Mouse (Mus musculus) 416B (cell line): ENCODE data around the gene Phkb.
"Not testable (repeated sequence)": the region's sequence is repeated elsewhere in the genome, so short reads cannot be mapped to it uniquely, and the experiment has no call there.

ENCODE experiments used
- DNase-seq: peaks from one replicate; pipeline ENCODE4 v3.0.0; 2011; ENCODE audit warnings: low read depth

Phkb gene

GRCm38 (mm10) chr8:85840657-85841488, at the start of gene Phkb, which contains the start of gene Itfg1:
Phkb (plus strand) TSS chr8:85840959.
Itfg1 (minus strand) TSS chr8:85840921.
- DNase-seq: peak; percentile 93

- not testable (repeated sequence) for DNase-seq
Observed at GRCm38 (mm10) chr8:85796392-85796791, 44.4 kb upstream of the Phkb start.

GRCm38 (mm10) chr8:85800164-85800563, 40.6 kb upstream of the Phkb start:
- DNase-seq: no peak

- no peak for DNase-seq
Observed at GRCm38 (mm10) chr8:85801408-85801807, 39.4 kb upstream of the Phkb start.

- no peak for DNase-seq
Observed at GRCm38 (mm10) chr8:85813621-85814020, 27.1 kb upstream of the Phkb start.

GRCm38 (mm10) chr8:85839916-85840656, 673 bp upstream of the Phkb start:
- no peak for DNase-seq

- peak; percentile 84 for DNase-seq
Observed at GRCm38 (mm10) chr8:85841489-85841795, 683 bp downstream of the Phkb start.

- peak; percentile 41 for DNase-seq
Observed at GRCm38 (mm10) chr8:85845887-85846286, 5.1 kb downstream of the Phkb start.

- peak; percentile 15 for DNase-seq
Observed at GRCm38 (mm10) chr8:85854220-85855123, 13.7 kb downstream of the Phkb start.

- DNase-seq: not testable (repeated sequence)
Observed at GRCm38 (mm10) chr8:85857227-85857896, 16.6 kb downstream of the Phkb start.

- DNase-seq: no peak
Observed at GRCm38 (mm10) chr8:85860612-85861011, 19.9 kb downstream of the Phkb start.

GRCm38 (mm10) chr8:85862381-85862780, 21.6 kb downstream of the Phkb start:
- DNase-seq: peak; percentile 26

- no peak for DNase-seq
Observed at GRCm38 (mm10) chr8:85871660-85872059, 30.9 kb downstream of the Phkb start.

- no peak for DNase-seq
Observed at GRCm38 (mm10) chr8:85877976-85878375, 37.2 kb downstream of the Phkb start.

GRCm38 (mm10) chr8:85879624-85880023, 38.9 kb downstream of the Phkb start:
- DNase-seq: no peak

GRCm38 (mm10) chr8:85884811-85885210, 44.1 kb downstream of the Phkb start:
- DNase-seq: no peak

- no peak for DNase-seq
Observed at GRCm38 (mm10) chr8:85897636-85898035, 56.9 kb downstream of the Phkb start.

GRCm38 (mm10) chr8:85924991-85925390, 84.2 kb downstream of the Phkb start:
- DNase-seq: no peak

- DNase-seq: no peak
Observed at GRCm38 (mm10) chr8:85925574-85925973, 84.8 kb downstream of the Phkb start.

GRCm38 (mm10) chr8:85926107-85926506, 85.3 kb downstream of the Phkb start:
- no peak for DNase-seq

- peak; percentile 36 for DNase-seq
Observed at GRCm38 (mm10) chr8:85936148-85936547, 95.4 kb downstream of the Phkb start.

GRCm38 (mm10) chr8:85937343-85937742, 96.6 kb downstream of the Phkb start:
- no peak for DNase-seq
